Mouse (Mus musculus): Measurements from ENCODE around the gene Mrpl18. TPM values are rescaled to one million over a fixed set of nuclear protein-coding genes. Genes with fewer than 3 reads are reported as not detected.

Mrpl18 gene
- total and polyA plus RNA-seq, 2 experiments from 2014 or later = 45.7 to 104 TPM

GRCm38 (mm10) chr17:12865407-12865806 is 50.7 kb downstream of the Mrpl18 start:
- TF ChIP-seq CTCF (IDR thresholded peaks at IDR 0.05; ENCODE audit: low read depth) = no peak
- Histone ChIP-seq H3K4me3 (ENCODE audit: low read depth, low read length) (no peak overlapping the region), H3K9ac (no peak overlapping the region), H3K36me3 (ENCODE audit: insufficient read depth) (no peaks in the 10 kb centered on the region), H3K9me3 (ENCODE audit: low read length) (no peaks in the 10 kb centered on the region), H3K4me2 (ENCODE audit: low read depth) (no peak overlapping the region), H3K27ac (ENCODE audit: low read depth, low read length) (no peak overlapping the region), H3K4me1 (ENCODE audit: insufficient read depth) (no peaks in the 10 kb centered on the region), H3K27me3 (ENCODE audit: insufficient read depth, low read length) (no peaks in the 10 kb centered on the region)
- ATAC-seq (no peak), DNase-seq (no peak)
- WGBS = 38% methylated on average over 3 of the region's 3 CpGs

- ATAC-seq (peak; percentile 56), DNase-seq (no peak)
- Histone ChIP-seq H3K27ac (ENCODE audit: low read depth, low read length) (no peak overlapping the region), H3K4me3 (ENCODE audit: low read depth, low read length) (no peak overlapping the region), H3K4me1 (ENCODE audit: insufficient read depth) (no peaks in the 10 kb centered on the region), H3K4me2 (ENCODE audit: low read depth) (no peak overlapping the region), H3K27me3 (ENCODE audit: insufficient read depth, low read length) (no peaks in the 10 kb centered on the region), H3K36me3 (ENCODE audit: insufficient read depth) (no peaks in the 10 kb centered on the region), H3K9ac (no peak overlapping the region), H3K9me3 (ENCODE audit: low read length) (no peaks in the 10 kb centered on the region)
- no peak for TF ChIP-seq CTCF (IDR thresholded peaks at IDR 0.05; ENCODE audit: low read depth)
Observed at GRCm38 (mm10) chr17:12864111-12864510, 52.0 kb downstream of the Mrpl18 start.

Small RNA genes within 50 kb of the gene (microRNA-seq; reads per million reads assigned to microRNA genes)
- 0 reads per million in 2 experiments for gene Gm24085

Other genes with a start within 250 kb of the Mrpl18 start
- gene Slc22a1, start 240.5 kb downstream of the Mrpl18 start, total RNA-seq (2014; rRNA removed) = not detected in 2 replicates
- not detected in 2 replicates for gene Slc22a1, start 240.5 kb downstream of the Mrpl18 start, polyA plus RNA-seq (2015; fragmentation: Nextera tagmentation; extraction: Ambion mirVana)
- gene Igf2r, start 146.7 kb downstream of the Mrpl18 start, total RNA-seq (2014; rRNA removed) = 27.2 and 36.0 TPM in 2 replicates
- 3.0 and 4.6 TPM in 2 replicates for gene Igf2r, start 146.7 kb downstream of the Mrpl18 start, polyA plus RNA-seq (2015; fragmentation: Nextera tagmentation; extraction: Ambion mirVana)
- 1.5 and 2.2 TPM in 2 replicates for gene Mas1, start 48.2 kb downstream of the Mrpl18 start, total RNA-seq (2014; rRNA removed)
- gene Mas1, start 48.2 kb downstream of the Mrpl18 start, polyA plus RNA-seq (2015; fragmentation: Nextera tagmentation; extraction: Ambion mirVana) = 1.4 and 2.4 TPM in 2 replicates
- gene Mrgprh, start 40.3 kb downstream of the Mrpl18 start, total RNA-seq (2014; rRNA removed) = not detected in 2 replicates
- gene Mrgprh, start 40.3 kb downstream of the Mrpl18 start, polyA plus RNA-seq (2015; fragmentation: Nextera tagmentation; extraction: Ambion mirVana) = not detected in 2 replicates
- gene Pnldc1, start 6.1 kb downstream of the Mrpl18 start, total RNA-seq (2014; rRNA removed) = 0.38 and 0.90 TPM in 2 replicates
- 1.0 and 1.2 TPM in 2 replicates for gene Pnldc1, start 6.1 kb downstream of the Mrpl18 start, polyA plus RNA-seq (2015; fragmentation: Nextera tagmentation; extraction: Ambion mirVana)
- 409 and 432 TPM in 2 replicates for gene Tcp1, start 644 bp downstream of the Mrpl18 start, total RNA-seq (2014; rRNA removed)
- 375 and 418 TPM in 2 replicates for gene Tcp1, start 644 bp downstream of the Mrpl18 start, polyA plus RNA-seq (2015; fragmentation: Nextera tagmentation; extraction: Ambion mirVana)
- 1.3 and 1.5 TPM in 2 replicates for gene Acat3, start 24.3 kb upstream of the Mrpl18 start, total RNA-seq (2014; rRNA removed)
- gene Acat3, start 24.3 kb upstream of the Mrpl18 start, polyA plus RNA-seq (2015; fragmentation: Nextera tagmentation; extraction: Ambion mirVana) = 0.21 and 0.85 TPM in 2 replicates
- gene Acat2, start 44.4 kb upstream of the Mrpl18 start, total RNA-seq (2014; rRNA removed) = 228 and 260 TPM in 2 replicates
- 268 and 278 TPM in 2 replicates for gene Acat2, start 44.4 kb upstream of the Mrpl18 start, polyA plus RNA-seq (2015; fragmentation: Nextera tagmentation; extraction: Ambion mirVana)
- 111 and 116 TPM in 2 replicates for gene Wtap, start 77.8 kb upstream of the Mrpl18 start, total RNA-seq (2014; rRNA removed)
- 148 and 157 TPM in 2 replicates for gene Wtap, start 77.8 kb upstream of the Mrpl18 start, polyA plus RNA-seq (2015; fragmentation: Nextera tagmentation; extraction: Ambion mirVana)
- 86.7 and 110 TPM in 2 replicates for gene Sod2, start 90.5 kb upstream of the Mrpl18 start, total RNA-seq (2014; rRNA removed)
- gene Sod2, start 90.5 kb upstream of the Mrpl18 start, polyA plus RNA-seq (2015; fragmentation: Nextera tagmentation; extraction: Ambion mirVana) = 128 and 140 TPM in 2 replicates
- 1.6 TPM in 1 of 2 replicates, not detected in the other for gene Gpr31b, start 136.0 kb upstream of the Mrpl18 start, total RNA-seq (2014; rRNA removed)
- gene Gpr31b, start 136.0 kb upstream of the Mrpl18 start, polyA plus RNA-seq (2015; fragmentation: Nextera tagmentation; extraction: Ambion mirVana) = not detected in 2 replicates
- gene Tcp10b, start 144.8 kb upstream of the Mrpl18 start, total RNA-seq (2014; rRNA removed) = 0.33 and 1.2 TPM in 2 replicates
- 0.20 and 0.29 TPM in 2 replicates for gene Tcp10b, start 144.8 kb upstream of the Mrpl18 start, polyA plus RNA-seq (2015; fragmentation: Nextera tagmentation; extraction: Ambion mirVana)
- gene Unc93a, start 215.5 kb upstream of the Mrpl18 start, total RNA-seq (2014; rRNA removed) = 0.08 and 0.14 TPM in 2 replicates
- 0.11 and 0.22 TPM in 2 replicates for gene Unc93a, start 215.5 kb upstream of the Mrpl18 start, polyA plus RNA-seq (2015; fragmentation: Nextera tagmentation; extraction: Ambion mirVana)

All from forebrain, postnatal 0 days (tissue).